Mouse (Mus musculus) gastrocnemius, postnatal 25 days (tissue): ENCODE results near the gene Sar1a. TPM values are rescaled to one million over a fixed set of nuclear protein-coding genes. Genes with fewer than 3 reads are reported as not detected.

ENCODE experiments used
- DNase-seq: peaks from one replicate; pipeline ENCODE4 v3.0.0; 2022
- total RNA-seq, 2 experiments: library from RNA; stranded (reverse); gene quantifications; 1 replicate in 1 of 2; 2 replicates in 1 of 2; pipeline ENCODE4 v1.2.3; 2021

Gene Sar1a
- total RNA-seq, 2 experiments from 2014 or later = 99.2 to 113 TPM

GRCm38 (mm10) chr10:61675935-61676334 lies 4.2 kb upstream of the Sar1a start:
- DNase-seq = no peak

DNA sequence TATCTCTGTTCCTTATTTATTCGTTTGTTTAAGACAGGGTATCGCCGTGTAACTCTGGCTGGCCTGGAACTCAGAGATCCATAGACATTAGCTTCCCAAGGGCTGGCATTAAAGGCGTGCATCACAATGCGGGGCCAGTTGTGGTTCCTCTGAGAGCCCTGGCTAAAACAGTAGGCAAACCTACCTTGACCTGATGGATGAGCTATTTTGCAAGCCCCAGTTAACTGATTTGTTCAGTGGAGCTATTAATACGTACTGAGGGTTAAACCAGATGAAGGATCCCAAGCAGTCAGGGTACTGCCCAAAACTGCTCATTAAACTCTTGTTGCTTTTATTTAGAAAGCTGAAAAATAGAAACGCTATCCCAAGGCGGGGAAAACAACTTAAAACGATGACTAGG lies 554 bp upstream of the Sar1a start:
- DNase-seq = no peak

GRCm38 (mm10) chr10:61689405-61689804 lies 9.3 kb downstream of the Sar1a start:
- no peak for DNase-seq

- no peak for DNase-seq
These were observed 13.5 kb downstream of the Sar1a start for GRCm38 (mm10) chr10:61693563-61693962.

GRCm38 (mm10) chr10:61694870-61695670 lies 15.0 kb downstream of the Sar1a start, which contains the start of gene Tysnd1:
Gene Tysnd1 (plus strand): TSS chr10:61695514.
- DNase-seq = peak; percentile 94

GRCm38 (mm10) chr10:61695703-61696559 lies 15.8 kb downstream of the Sar1a start:
- DNase-seq = no peak

- no peak for DNase-seq
These were observed 16.4 kb downstream of the Sar1a start for GRCm38 (mm10) chr10:61696560-61696823.

DNA sequence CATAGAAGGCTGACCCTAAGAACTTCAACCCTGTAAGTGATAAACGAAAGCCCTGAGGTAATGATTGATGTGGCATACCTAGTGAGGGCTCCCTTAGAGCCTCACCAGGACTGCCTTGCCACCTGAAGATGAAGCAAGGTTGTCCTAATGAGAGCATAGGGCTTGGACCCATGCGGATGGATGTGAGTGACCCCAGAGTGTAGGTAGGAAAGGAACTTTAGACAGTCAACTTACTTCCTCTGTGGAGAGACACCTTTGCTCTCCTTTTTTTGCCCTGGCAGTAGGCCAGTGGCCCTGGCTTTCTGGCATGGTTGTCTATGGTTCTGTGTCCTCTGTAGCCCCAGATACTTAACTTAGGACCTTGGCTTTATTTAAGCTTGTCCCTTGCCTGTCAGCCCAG lies 16.9 kb downstream of the Sar1a start:
- DNase-seq = no peak

GRCm38 (mm10) chr10:61704663-61705062 lies 24.6 kb downstream of the Sar1a start:
- DNase-seq = no peak

DNA sequence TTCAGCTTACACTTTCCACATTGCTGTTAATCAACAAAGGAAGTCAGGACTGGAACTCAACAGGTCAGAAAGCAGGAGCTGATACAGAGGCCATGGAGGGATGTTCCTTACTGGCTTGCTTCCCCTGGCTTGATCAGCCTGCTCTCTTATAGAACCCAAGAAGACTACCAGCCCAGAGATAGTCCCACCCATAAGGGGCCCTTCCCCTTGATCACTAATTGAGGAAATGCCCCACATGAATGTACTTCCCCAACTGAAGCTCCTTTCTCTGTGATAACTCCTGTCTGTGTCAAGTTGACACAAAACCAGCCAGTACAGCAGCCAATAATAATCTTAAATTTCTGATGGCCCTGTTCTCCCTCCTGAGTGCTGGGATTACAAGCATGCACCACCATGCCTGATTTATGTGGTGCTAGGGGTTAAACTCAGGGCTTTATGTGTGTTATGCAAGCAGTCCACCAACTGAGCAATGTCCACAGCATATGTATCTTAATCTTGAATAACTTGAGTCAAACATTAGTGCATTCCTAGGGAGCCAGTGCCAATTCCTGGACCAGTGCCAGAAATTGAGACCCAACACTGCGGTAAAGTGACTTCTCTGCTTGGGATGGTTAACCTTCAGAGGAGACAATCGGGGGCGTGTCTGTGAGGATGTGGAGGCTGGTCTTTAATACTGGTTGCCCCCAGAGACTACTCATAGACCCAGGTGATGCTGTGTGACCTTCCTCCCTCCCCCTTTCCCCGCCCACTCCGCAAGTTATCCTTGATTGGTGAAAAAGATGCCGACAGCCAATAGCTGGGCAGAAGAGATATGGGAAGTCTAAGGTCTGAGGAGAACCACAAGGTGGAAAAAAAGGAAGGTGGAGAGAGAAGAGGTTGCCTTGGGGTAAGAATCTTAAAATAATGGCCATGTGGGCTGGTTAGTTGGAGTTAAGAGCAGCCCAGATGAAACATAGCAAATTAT lies 26.6 kb downstream of the Sar1a start:
- DNase-seq = no peak

DNA sequence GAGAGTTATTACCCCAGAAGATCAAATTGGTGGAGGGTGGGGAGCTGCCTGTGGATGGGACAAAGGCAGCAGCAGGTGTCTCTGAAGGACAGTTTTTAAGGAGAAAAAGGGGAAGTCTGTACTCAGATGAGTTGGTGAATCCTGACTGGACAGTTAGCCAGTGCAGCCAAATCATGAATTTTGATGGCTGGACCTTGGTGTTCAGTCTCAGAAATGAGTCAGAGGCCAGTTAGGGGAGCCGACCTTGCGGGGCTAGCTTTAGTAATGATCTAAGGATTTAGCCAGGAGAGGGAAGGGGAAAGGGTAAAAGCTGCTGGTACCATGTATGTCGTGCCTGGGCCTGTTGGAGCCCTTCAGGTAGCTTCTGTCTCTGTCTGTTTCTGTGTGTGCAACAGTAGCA lies 33.5 kb downstream of the Sar1a start:
- no peak for DNase-seq

DNA sequence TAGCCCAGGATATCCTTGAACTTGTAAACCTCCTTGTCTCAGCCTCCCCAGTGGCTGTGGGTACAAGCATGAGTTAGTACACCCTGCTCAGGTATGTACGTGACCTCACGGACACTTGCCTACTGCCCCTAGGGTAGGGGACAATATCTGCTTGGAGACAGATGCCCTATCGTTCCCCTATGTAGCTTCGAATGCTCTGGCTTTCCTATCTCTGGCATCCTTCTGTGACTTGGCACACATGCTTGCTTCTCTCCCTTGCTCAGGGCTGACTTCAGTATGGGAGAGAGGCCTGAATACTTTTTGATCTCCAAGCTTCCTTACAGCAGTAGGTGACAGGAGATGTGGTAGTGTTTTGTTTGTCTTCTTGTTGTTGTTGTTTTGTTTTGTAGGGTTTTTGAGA lies 34.0 kb downstream of the Sar1a start:
- no peak for DNase-seq

- DNase-seq = peak; percentile 84
These were observed 34.8 kb downstream of the Sar1a start, which contains the start of gene Aifm2 for GRCm38 (mm10) chr10:61714771-61715461. Gene Aifm2 (plus strand): TSS chr10:61715263.

DNA sequence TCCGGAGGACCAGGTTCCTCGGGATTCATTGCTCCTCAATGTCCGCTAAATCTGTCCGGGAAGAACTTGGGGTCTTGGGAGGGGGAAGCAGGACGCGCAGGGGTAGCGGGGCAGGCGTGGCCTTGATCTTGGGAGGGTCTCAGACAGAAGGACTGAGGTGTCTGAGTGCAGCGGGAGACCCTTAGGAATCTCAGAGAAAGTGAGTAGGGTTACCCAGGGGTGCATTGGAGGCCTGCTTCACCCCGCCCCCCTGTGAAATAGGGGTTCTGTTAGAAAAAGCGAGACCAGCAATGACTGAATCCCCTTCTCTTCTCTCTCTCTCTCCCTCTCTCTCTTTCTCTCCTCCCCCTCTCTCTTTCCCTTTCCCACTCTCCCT lies 35.4 kb downstream of the Sar1a start:
- no peak for DNase-seq

GRCm38 (mm10) chr10:61715996-61716864 lies 36.1 kb downstream of the Sar1a start:
- DNase-seq = no peak

- no peak for DNase-seq
These were observed 37.6 kb downstream of the Sar1a start for GRCm38 (mm10) chr10:61717406-61718296.

DNA sequence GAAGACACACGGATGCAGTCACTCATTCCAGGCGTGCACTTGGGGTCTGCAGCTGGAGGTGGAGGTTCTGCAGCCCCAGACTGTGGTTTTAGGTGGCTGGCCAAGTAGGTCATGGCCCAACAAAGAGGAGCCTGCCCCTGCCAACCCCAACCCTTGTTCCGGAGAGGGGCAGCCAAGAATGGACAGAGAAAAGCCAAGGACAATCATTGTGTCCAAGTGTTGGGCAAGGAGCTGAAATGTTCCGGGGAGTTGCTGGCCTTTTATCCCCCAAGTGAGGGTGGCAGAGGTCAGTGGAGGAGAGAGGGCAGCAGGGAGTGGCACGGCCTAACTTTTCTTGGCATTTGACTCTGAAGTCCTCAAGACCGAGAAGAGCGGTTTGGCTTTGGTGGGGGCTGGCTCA lies 40.2 kb downstream of the Sar1a start:
- no peak for DNase-seq

DNA sequence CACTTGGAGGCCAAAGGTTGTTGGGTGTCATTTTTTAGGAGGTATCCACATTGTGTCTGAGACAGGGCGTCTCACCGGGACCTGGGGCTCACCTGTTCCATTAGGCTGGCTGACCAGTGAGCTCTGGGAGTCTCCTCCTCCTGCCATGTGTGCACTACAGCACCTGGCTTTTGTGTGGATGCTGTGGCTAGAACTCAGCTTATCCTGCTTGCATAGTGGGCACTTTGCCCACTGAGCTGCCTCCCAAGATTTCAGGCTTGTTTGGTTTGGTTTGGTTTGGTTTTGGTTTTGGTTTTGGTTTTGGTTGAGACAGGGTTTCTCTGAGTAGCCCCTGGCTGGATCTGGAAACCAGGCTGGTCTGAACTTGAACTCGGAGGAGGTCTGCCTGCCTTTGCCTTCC lies 42.1 kb downstream of the Sar1a start:
- no peak for DNase-seq

GRCm38 (mm10) chr10:61723271-61723670 lies 43.2 kb downstream of the Sar1a start:
- DNase-seq = no peak

DNA sequence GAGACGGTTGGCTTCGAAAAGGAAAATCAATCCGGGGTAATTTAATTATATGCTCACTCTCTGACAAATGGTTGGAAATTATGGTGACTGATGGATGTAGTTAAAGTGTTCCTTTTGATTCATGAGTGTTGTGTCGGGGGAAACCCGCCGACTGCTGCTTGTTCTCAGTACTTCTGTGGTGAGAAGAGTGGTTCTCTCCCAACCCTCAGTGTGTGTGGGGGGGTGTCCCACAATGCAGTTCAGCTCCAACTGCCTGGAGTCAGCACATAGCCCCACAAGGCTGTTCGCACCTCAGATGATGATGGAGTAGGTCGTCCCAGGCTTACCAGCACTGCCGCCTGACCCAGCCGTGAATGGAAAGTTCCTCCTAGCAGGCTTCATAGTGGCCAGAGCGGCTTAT lies 49.1 kb downstream of the Sar1a start:
- no peak for DNase-seq
